Mouse (Mus musculus) MEL (cell line): ENCODE results near the gene Tmem33. TPM values are rescaled to one million over a fixed set of nuclear protein-coding genes. Genes with fewer than 3 reads are reported as not detected.

Experiments
- DNase-seq: peaks from one replicate; pipeline ENCODE4 v3.0.0; 2011; ENCODE audit warnings: low read depth, low spot score
- H3K27ac ChIP-seq: 2 replicates; pipeline ENCODE4 v1.5.1; 2012; ENCODE audit warnings: low read depth, mild to moderate bottlenecking, control low read depth, low read length, moderate library complexity; ENCODE audit not compliant: control insufficient read depth
- H3K27me3 ChIP-seq, 2 experiments: fragments of 150-350 bp in 1 of 2; sonication (generic) in 1 of 2; 2 replicates each; pipeline ENCODE4 v1.6.1; 2012; ENCODE audit warnings: low read length in 2 of 2, mild to moderate bottlenecking in 2 of 2, improper control_type of control experiment in 1 of 2, moderate library complexity in 1 of 2; ENCODE audit not compliant: insufficient read depth in 2 of 2, control insufficient read depth in 1 of 2
- H3K36me3 ChIP-seq, 2 experiments: 2 replicates each; pipeline ENCODE4 v1.6.1; 2012 to 2014; ENCODE audit warnings: low read length in 2 of 2, improper control_type of control experiment in 1 of 2, inconsistent platforms in 1 of 2, mild to moderate bottlenecking in 1 of 2; ENCODE audit not compliant: insufficient read depth in 2 of 2, control insufficient read depth in 1 of 2
- H3K4me1 ChIP-seq, 2 experiments: fragments of 150-350 bp in 1 of 2; sonication (generic) in 1 of 2; 2 replicates each; pipeline ENCODE4 v1.6.1; 2012; ENCODE audit warnings: low read length in 2 of 2, improper control_type of control experiment in 1 of 2, mild to moderate bottlenecking in 1 of 2; ENCODE audit not compliant: insufficient read depth in 2 of 2, control insufficient read depth in 1 of 2
- H3K4me3 ChIP-seq, 2 experiments: fragments of 150-350 bp in 1 of 2; sonication (generic) in 1 of 2; 2 replicates each; pipeline ENCODE4 v1.5.1; 2012; ENCODE audit warnings: low read depth in 2 of 2, low read length in 2 of 2, mild to moderate bottlenecking in 2 of 2, moderate library complexity in 2 of 2, control low read depth in 1 of 2, improper control_type of control experiment in 1 of 2; ENCODE audit not compliant: control insufficient read depth in 1 of 2, insufficient read depth in 1 of 2
- H3K79me2 ChIP-seq: 2 replicates; pipeline ENCODE4 v1.6.1; 2012; ENCODE audit warnings: mild to moderate bottlenecking, low read length, moderate library complexity; ENCODE audit not compliant: control insufficient read depth, poor library complexity, insufficient read depth
- H3K9ac ChIP-seq: 2 replicates; pipeline ENCODE4 v1.6.1; 2012; ENCODE audit warnings: low read depth, mild to moderate bottlenecking, control low read depth, low read length, moderate library complexity; ENCODE audit not compliant: control insufficient read depth, poor library complexity, severe bottlenecking
- H3K9me3 ChIP-seq: fragments of 150-350 bp; sonication (generic); replicated peaks from 2 replicates; pipeline ENCODE4 v1.6.1; 2012; ENCODE audit warnings: mild to moderate bottlenecking, low read length, improper control_type of control experiment, moderate library complexity; ENCODE audit not compliant: insufficient read depth
- BHLHE40 ChIP-seq: IDR thresholded peaks from 2 replicates; pipeline ENCODE4 v1.6.1; 2012; ENCODE audit warnings: low read depth, mild to moderate bottlenecking, inconsistent platforms, low read length, improper control_type of control experiment, borderline replicate concordance
- CHD1 ChIP-seq: IDR thresholded peaks from 2 replicates; pipeline ENCODE4 v1.6.1; 2012; ENCODE audit warnings: low read depth, mild to moderate bottlenecking, inconsistent platforms, low read length, improper control_type of control experiment
- ELF1 ChIP-seq: IDR thresholded peaks from 2 replicates; pipeline ENCODE4 v1.6.1; 2014; ENCODE audit warnings: low read depth, mild to moderate bottlenecking, inconsistent platforms, low read length, improper control_type of control experiment, moderate library complexity
- EP300 ChIP-seq, 2 experiments: IDR thresholded peaks; 2 replicates each; pipeline ENCODE4 v1.6.1; 2011; ENCODE audit warnings: improper control_type of control experiment in 2 of 2, low read length in 2 of 2, low read depth in 1 of 2, mild to moderate bottlenecking in 1 of 2
- ETS1 ChIP-seq: IDR thresholded peaks from 2 replicates; pipeline ENCODE4 v1.6.1; 2012; ENCODE audit warnings: low read depth, mild to moderate bottlenecking, inconsistent platforms, low read length, improper control_type of control experiment, moderate library complexity
- GABPA ChIP-seq: IDR thresholded peaks from 2 replicates; pipeline ENCODE4 v1.6.1; 2012; ENCODE audit warnings: low read depth, mild to moderate bottlenecking, inconsistent platforms, low read length, improper control_type of control experiment, moderate library complexity
- HCFC1 ChIP-seq: IDR thresholded peaks from 2 replicates; pipeline ENCODE4 v1.6.1; 2012; ENCODE audit warnings: low read depth, mild to moderate bottlenecking, inconsistent platforms, low read length, improper control_type of control experiment, moderate library complexity
- NELFE ChIP-seq: IDR thresholded peaks from 2 replicates; pipeline ENCODE4 v1.6.1; 2011; ENCODE audit warnings: low read depth, low read length, improper control_type of control experiment
- NRF1 ChIP-seq: IDR thresholded peaks from 2 replicates; pipeline ENCODE4 v1.6.1; 2014; ENCODE audit warnings: low read depth, mild to moderate bottlenecking, inconsistent platforms, low read length, improper control_type of control experiment, moderate library complexity; ENCODE audit not compliant: poor library complexity, insufficient read depth, severe bottlenecking
- POLR2A ChIP-seq, 2 experiments: IDR thresholded peaks; 2 replicates each; pipeline ENCODE4 v1.6.1; 2011 to 2012; ENCODE audit warnings: low read length in 2 of 2, mild to moderate bottlenecking in 2 of 2, control low read depth in 1 of 2, improper control_type of control experiment in 1 of 2, low read depth in 1 of 2, moderate library complexity in 1 of 2; ENCODE audit not compliant: control insufficient read depth in 1 of 2, insufficient read depth in 1 of 2, poor library complexity in 1 of 2
- RAD21 ChIP-seq: IDR thresholded peaks from 2 replicates; pipeline ENCODE4 v1.6.1; 2011; ENCODE audit warnings: mild to moderate bottlenecking, low read depth, low read length, improper control_type of control experiment
- TAL1 ChIP-seq: IDR thresholded peaks from 2 replicates; pipeline ENCODE4 v1.6.1; 2012; ENCODE audit warnings: mild to moderate bottlenecking, inconsistent platforms, low read length, moderate library complexity, mixed read lengths
- TBP ChIP-seq: IDR thresholded peaks from 2 replicates; pipeline ENCODE4 v1.8.0; 2011; ENCODE audit warnings: low read depth, low read length, improper control_type of control experiment
- TCF12 ChIP-seq: IDR thresholded peaks from 2 replicates; pipeline ENCODE4 v1.6.1; 2014; ENCODE audit warnings: low read depth, mild to moderate bottlenecking, inconsistent platforms, low read length, improper control_type of control experiment, moderate library complexity
- UBTF ChIP-seq: IDR thresholded peaks from 2 replicates; pipeline ENCODE4 v1.6.1; 2012; ENCODE audit warnings: low read depth, mild to moderate bottlenecking, inconsistent platforms, low read length, improper control_type of control experiment, moderate library complexity, borderline replicate concordance; ENCODE audit not compliant: insufficient read depth
- USF1 ChIP-seq: IDR thresholded peaks from 2 replicates; pipeline ENCODE4 v1.6.1; 2014; ENCODE audit warnings: low read depth, mild to moderate bottlenecking, inconsistent platforms, low read length, improper control_type of control experiment, moderate library complexity
- USF2 ChIP-seq, 2 experiments: IDR thresholded peaks; 2 replicates each; pipeline ENCODE4 v1.6.1; 2011 to 2012; ENCODE audit warnings: improper control_type of control experiment in 2 of 2, low read length in 2 of 2, borderline replicate concordance in 1 of 2, inconsistent platforms in 1 of 2, low read depth in 1 of 2, mild to moderate bottlenecking in 1 of 2; ENCODE audit not compliant: insufficient read depth in 1 of 2
- ZKSCAN1 ChIP-seq: IDR thresholded peaks from 2 replicates; pipeline ENCODE4 v1.6.1; 2012; ENCODE audit warnings: low read depth, mild to moderate bottlenecking, inconsistent platforms, low read length, improper control_type of control experiment, moderate library complexity
- ZMIZ1 ChIP-seq: IDR thresholded peaks from 2 replicates; pipeline ENCODE4 v1.6.1; 2012; ENCODE audit warnings: low read depth, mild to moderate bottlenecking, inconsistent platforms, low read length, improper control_type of control experiment, moderate library complexity
- polyA plus RNA-seq, 2 experiments: library from polyadenylated mRNA; stranded (reverse) in 1 of 2; unstranded in 1 of 2; fragments of >175 nt in 1 of 2; fragments of >200 nt in 1 of 2; gene quantifications; 2 replicates each; pipeline versions ENCODE4 v1.2.1 to v1.2.4; 2012; ENCODE audit warnings: low replicate concordance in 2 of 2, low read depth in 1 of 2; ENCODE audit not compliant: insufficient read length in 2 of 2, insufficient read depth in 1 of 2, missing spikeins in 1 of 2
- total RNA-seq: library from RNA; depleted of rRNA; stranded (reverse); fragments of 300-350 nt; gene quantifications from 2 replicates; pipeline ENCODE4 v1.2.3, GENCODE M21; 2012

Gene Tmem33
- total and polyA plus RNA-seq, 3 experiments, result 79.3 to 312 (median 89.8) TPM

DNA sequence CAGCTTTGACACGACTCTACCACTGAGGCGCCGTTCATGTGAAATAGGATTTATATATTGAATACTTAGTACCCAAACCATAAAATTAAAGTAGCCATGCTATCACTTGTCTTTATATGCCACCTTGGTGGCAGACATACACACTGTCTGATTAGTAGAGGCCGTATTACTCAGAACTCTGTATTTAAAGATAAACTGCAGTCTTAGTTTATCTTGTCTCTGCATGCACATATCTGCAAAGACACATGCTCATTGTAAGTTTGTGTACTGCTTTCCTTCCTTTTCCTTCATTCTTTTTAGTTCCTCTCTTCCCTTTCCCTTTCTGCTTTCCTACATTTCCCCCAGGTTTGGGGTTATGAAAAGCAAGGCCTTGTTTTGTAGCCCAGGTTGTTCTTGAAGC, 20.0 kb downstream of the Tmem33 start (continued):
- 0 out of 2 replicates have a peak, but pooled peaks have one; percentile 20 for TF ChIP-seq BHLHE40
- TF ChIP-seq USF1, result no peak
- TF ChIP-seq RAD21, result no peak
- TF ChIP-seq ZMIZ1, result no peak
- peak; percentile 99 for TF ChIP-seq TCF12
- no peak for TF ChIP-seq UBTF
- no peak for TF ChIP-seq TBP
- no peak for TF ChIP-seq CHD1
- TF ChIP-seq POLR2A (IDR thresholded peaks at IDR 0.05; ENCODE audit: control insufficient read depth in 1 of 2, insufficient read depth in 1 of 2, low read depth in 1 of 2, low read length in 2 of 2, poor library complexity in 1 of 2), result no peak

DNA sequence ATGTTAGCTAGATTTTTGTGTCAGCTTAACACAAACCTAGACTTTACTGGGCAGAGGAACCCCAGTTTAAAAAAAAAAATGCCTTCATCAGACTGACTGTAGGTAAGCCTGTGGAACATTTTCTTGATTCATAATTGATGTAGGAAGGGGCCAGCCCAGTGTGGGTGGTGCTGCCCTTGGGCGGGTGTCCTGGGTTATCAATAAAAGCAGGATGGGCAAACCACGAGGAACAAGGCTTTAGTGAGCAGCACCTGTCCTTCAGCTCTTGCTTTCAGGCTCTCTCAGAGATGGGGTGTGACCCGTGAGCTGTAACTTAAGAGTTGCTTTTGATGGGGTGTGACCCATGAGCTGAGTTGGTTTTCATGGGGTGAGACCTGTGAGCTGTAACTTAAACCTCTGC, 34.7 kb downstream of the Tmem33 start:
- Histone ChIP-seq H3K9me3 (no peaks in the 10 kb centered on the region), H3K9ac (no peak overlapping the region), H3K4me3 (no peak overlapping the region), H3K36me3 (peaks cover 0 to 6% of the 10 kb centered on the region in 2 experiments; a peak in 2 of 4 replicates), H3K79me2 (no peaks in the 10 kb centered on the region), H3K27me3 (no peaks in the 10 kb centered on the region), H3K4me1 (no peaks in the 10 kb centered on the region), H3K27ac (no peak overlapping the region)
- no peak for TF ChIP-seq USF1
- TF ChIP-seq USF2 (IDR thresholded peaks at IDR 0.05; ENCODE audit: borderline replicate concordance in 1 of 2, insufficient read depth in 1 of 2, low read depth in 1 of 2, low read length in 2 of 2), result no peak
- no peak for TF ChIP-seq HCFC1
- no peak for TF ChIP-seq GABPA
- TF ChIP-seq NRF1, result no peak
- TF ChIP-seq TBP, result no peak
- TF ChIP-seq ETS1, result no peak
- no peak for TF ChIP-seq EP300 (IDR thresholded peaks at IDR 0.05; ENCODE audit: low read depth in 1 of 2, low read length in 2 of 2)
- no peak for TF ChIP-seq NELFE
- DNase-seq, result no peak

DNA sequence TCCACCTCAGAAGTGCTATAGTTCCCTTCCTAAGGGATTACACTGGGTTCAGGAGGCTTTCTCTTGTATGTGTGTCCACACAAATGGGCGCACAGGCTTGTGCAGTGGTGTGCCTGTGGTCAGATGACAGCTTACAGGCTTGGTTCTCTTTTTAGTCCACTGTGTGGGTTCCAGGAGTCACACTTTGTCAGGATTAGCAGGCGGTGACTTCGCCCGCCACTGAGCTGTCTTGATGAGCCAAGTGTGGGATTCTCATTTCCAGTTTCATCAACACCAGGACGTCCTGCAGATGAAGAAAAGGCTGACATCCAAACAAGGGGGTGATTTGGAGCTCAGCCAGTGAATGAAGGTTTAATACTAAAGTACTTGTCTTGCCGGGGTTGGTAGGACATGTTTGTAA, 35.3 kb downstream of the Tmem33 start:
- no peak for TF ChIP-seq NRF1
- no peak for TF ChIP-seq TAL1
- TF ChIP-seq NELFE, result no peak
- no peak for TF ChIP-seq RAD21
- no peak for TF ChIP-seq ZKSCAN1
- no peak for TF ChIP-seq ETS1
- TF ChIP-seq ELF1, result no peak
- TF ChIP-seq, all 39 proteins: peak for 0
- Histone ChIP-seq H3K27ac (no peak overlapping the region), H3K36me3 (peaks cover 0 to 5% of the 10 kb centered on the region in 2 experiments; a peak in 2 of 4 replicates), H3K9ac (no peak overlapping the region), H3K9me3 (no peaks in the 10 kb centered on the region), H3K27me3 (no peaks in the 10 kb centered on the region), H3K79me2 (no peaks in the 10 kb centered on the region), H3K4me1 (no peaks in the 10 kb centered on the region), H3K4me3 (no peak overlapping the region)
- DNase-seq, result no peak
